Mouse (Mus musculus) liver, embryonic 14.5 days (tissue): Measurements from ENCODE around the gene Ckap2l.

Source experiments
- CTCF ChIP-seq: IDR thresholded peaks from 2 replicates; pipeline ENCODE4 v1.5.1; 2016; ENCODE audit warnings: antibody characterized with exemption, low read depth, control low read depth
- EP300 ChIP-seq: IDR thresholded peaks from 2 replicates; pipeline ENCODE4 v1.6.1; 2016; ENCODE audit warnings: antibody characterized with exemption, low read depth

DNA sequence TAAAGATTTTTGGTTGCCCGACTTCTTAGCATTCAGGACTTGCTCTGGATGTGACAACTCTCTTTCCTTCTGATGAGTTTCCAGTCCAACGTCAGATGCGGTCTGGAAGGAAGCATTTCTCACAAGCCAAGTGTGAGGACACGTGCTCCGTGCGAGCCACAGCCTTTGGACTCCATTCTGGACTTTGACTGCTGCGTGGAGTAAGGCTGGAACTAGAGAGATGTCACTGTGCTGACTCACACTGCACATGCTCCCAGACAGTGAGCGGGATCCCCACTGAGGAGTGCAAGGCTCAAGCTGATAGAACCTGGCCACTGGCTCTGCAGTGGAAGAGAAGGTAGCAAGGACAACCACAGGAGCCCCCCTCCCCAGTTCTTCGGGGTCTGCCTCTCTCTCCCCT lies 64.5 kb downstream of the Ckap2l start:
- TF ChIP-seq EP300 (no peak), CTCF (no peak)
